Mouse (Mus musculus) C2C12 (cell line): Measurements from ENCODE around the gene Camkk1. TPM values are rescaled to one million over a fixed set of nuclear protein-coding genes. Genes with fewer than 3 reads are reported as not detected.

Experiments used
- H3K27me3 ChIP-seq: one replicate; pipeline ENCODE4 v1.6.1; 2011; ENCODE audit not compliant: control insufficient read depth, insufficient read depth, insufficient read length
- H3K36me3 ChIP-seq: one replicate; pipeline ENCODE4 v1.6.1; 2011; ENCODE audit not compliant: control insufficient read depth, insufficient read depth
- H3K4me3 ChIP-seq: one replicate; pipeline ENCODE4 v1.5.1; 2011; ENCODE audit warnings: mild to moderate bottlenecking, control low read depth; ENCODE audit not compliant: poor library complexity, insufficient read depth, severe bottlenecking
- H3K79me2 ChIP-seq: one replicate; pipeline ENCODE4 v1.6.1; 2011; ENCODE audit not compliant: control insufficient read depth, insufficient read depth
- H3K79me3 ChIP-seq: one replicate; pipeline ENCODE4 v1.6.1; 2011; ENCODE audit warnings: low read depth, control low read depth
- H3ac ChIP-seq: one replicate; pipeline ENCODE3; 2011; ENCODE audit warnings: low read depth; ENCODE audit not compliant: control insufficient read depth, insufficient read length
- CEBPB ChIP-seq: IDR thresholded peaks from one replicate; pipeline ENCODE4 v1.6.1; 2011; ENCODE audit warnings: low read depth, mild to moderate bottlenecking, control low read depth, moderate library complexity
- CTCF ChIP-seq: IDR thresholded peaks from one replicate; pipeline ENCODE4 v1.5.1; 2011; ENCODE audit not compliant: control insufficient read depth, insufficient read depth, insufficient read length
- FOSL1 ChIP-seq: IDR thresholded peaks from one replicate; pipeline ENCODE4 v1.8.0; 2011; ENCODE audit warnings: mild to moderate bottlenecking, low read length; ENCODE audit not compliant: poor library complexity, insufficient read depth, severe bottlenecking
- MAX ChIP-seq: IDR thresholded peaks from one replicate; pipeline ENCODE4 v1.6.1; 2011; ENCODE audit warnings: mild to moderate bottlenecking, control low read depth
- MYOD1 ChIP-seq: IDR thresholded peaks from one replicate; pipeline ENCODE4 v1.6.1; 2011; ENCODE audit warnings: low read depth; ENCODE audit not compliant: control insufficient read depth, insufficient read length
- MYOG ChIP-seq: IDR thresholded peaks from one replicate; pipeline ENCODE4 v1.6.1; 2011; ENCODE audit not compliant: control insufficient read depth, insufficient read length; ENCODE audit errors: extremely low read depth
- USF1 ChIP-seq: IDR thresholded peaks from one replicate; pipeline ENCODE4 v1.6.1; 2011; ENCODE audit warnings: low read depth, mild to moderate bottlenecking, control low read depth, moderate library complexity
- polyA plus RNA-seq: library from polyadenylated mRNA; unstranded; fragments of >200 nt; fragmentation: generic; extraction: Trizol; gene quantifications from one replicate; pipeline ENCODE4 v1.2.1, GENCODE M21; 2012; ENCODE audit warnings: missing spikeins

Camkk1 gene
- polyA plus RNA-seq, 1 experiment = 7.7 TPM

DNA sequence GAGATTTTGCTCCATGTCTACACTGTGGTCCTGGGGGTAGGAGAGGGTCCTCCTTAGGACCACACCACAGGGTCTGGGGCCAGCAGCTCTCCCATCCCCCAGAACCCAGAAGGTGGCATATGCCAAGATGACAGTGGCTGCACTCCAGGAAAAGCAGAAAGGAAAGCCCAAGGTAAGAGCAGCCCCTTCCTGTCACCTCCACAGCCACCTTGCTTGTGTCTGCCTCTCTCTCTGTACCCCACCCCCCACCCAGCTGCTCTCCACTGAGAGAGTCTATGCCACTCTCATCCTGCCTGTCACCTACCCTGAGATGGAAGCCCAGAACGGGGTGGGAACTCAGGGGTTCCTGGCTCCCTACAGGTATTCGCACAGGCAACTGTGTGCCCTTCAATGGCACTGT lies 10.0 kb upstream of the Camkk1 start:
- H3ac ChIP-seq = no peak overlapping the region
- H3K79me2 ChIP-seq = no peaks in the 10 kb centered on the region
- no peaks in the 10 kb centered on the region for H3K79me3 ChIP-seq
- peaks cover 4% of the 10 kb centered on the region for H3K27me3 ChIP-seq
- H3K4me3 ChIP-seq = no peak overlapping the region
- no peaks in the 10 kb centered on the region for H3K36me3 ChIP-seq
- no peak for TF ChIP-seq USF1
- no peak for TF ChIP-seq MYOG
- no peak for TF ChIP-seq MAX
- TF ChIP-seq FOSL1 = no peak
- no peak for TF ChIP-seq MYOD1

DNA sequence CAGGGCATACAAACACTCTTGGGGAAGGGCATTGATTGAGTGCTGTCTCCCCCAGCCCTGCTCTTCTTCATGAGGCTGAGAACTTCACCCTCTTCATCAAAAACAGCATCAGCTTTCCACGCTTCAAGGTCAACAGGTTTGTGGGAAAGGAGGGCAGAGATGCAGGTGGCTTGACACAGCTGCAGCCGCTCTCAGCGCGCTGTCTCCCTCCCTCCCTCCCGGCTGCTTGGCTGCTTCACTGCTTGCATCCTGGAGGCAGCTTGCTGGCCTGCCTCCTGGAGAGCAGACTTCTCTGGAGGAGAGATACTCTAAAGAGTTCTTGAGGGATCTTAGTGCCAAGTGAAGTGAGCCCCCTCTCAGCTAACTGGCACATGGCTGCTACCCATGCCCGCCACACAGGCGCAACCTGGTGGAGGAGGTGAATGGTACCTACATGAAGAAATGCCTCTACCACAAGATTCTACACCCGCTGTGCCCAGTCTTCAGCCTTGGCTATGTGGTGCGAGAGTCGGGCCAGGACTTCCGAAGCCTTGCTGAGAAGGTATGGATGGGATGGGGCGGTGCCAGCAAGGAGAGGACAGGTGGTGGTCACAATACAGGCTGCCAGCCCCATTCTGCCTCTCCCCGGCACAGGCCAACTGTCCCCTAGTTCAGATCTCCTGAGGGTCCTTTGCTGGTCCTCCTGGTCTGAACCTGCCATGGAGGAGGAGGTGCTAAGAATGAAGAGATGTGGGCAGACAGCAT lies 9.1 kb upstream of the Camkk1 start:
- Histone ChIP-seq H3K79me3 (no peaks in the 10 kb centered on the region), H3ac (no peak overlapping the region), H3K36me3 (no peaks in the 10 kb centered on the region), H3K4me3 (no peak overlapping the region), H3K27me3 (peaks cover 4% of the 10 kb centered on the region), H3K79me2 (no peaks in the 10 kb centered on the region)
- TF ChIP-seq MYOG (no peak), MYOD1 (no peak), CTCF (no peak), USF1 (no peak), MAX (no peak)

DNA sequence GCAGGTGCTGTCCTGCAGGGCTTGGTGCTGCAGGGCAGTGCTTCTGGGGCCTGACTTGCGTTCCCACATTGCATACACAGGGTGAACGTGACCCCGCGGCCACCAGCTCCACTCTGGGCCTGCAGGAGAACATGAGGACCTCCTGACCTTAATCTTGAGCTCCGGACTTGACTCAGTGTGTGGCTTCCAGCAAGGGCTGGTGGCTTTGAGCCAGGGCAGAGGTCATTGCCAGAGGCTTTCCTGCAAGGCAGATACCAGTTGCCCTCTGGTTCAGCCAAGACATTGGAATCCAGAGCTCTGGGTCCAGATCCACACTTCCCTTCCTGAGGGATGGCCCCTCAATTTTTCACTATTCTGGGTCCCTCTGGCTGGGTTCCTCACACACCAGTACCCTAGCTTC lies 4.8 kb upstream of the Camkk1 start:
- no peak for TF ChIP-seq MYOG
- TF ChIP-seq CTCF = no peak
- TF ChIP-seq MAX = no peak
- TF ChIP-seq FOSL1 = no peak
- no peak for TF ChIP-seq MYOD1
- no peak for TF ChIP-seq CEBPB
- no peak for TF ChIP-seq USF1
- H3ac ChIP-seq = no peak overlapping the region

DNA sequence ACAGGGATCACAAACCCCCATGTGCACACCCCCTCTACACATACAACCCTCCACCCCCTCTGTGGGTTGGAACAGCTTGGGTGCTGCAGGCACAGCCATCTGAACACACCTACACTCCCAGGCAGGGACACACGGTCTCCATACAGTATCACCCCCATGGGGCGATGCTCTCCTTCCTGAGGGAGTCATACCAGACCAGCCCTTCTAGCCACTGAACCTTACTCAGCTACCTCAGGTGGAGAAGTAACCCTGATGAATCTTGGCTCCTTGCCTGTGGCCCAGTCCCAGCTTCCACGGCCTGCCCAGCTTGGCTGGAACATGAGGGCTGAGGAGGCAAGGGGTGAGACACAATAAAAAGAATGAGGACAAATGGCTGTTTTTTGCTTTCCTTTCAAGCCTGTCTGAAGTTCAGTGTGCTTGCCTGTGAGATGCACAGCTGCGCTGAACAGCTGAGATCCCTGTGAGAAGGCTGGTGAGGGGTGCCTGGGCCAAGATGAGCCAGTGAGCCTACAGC lies 3.9 kb upstream of the Camkk1 start:
- Histone ChIP-seq H3K27me3 (peaks cover 2% of the 10 kb centered on the region), H3K79me3 (no peaks in the 10 kb centered on the region), H3K36me3 (no peaks in the 10 kb centered on the region), H3K79me2 (peaks cover 5% of the 10 kb centered on the region), H3ac (no peak overlapping the region), H3K4me3 (no peak overlapping the region)
- TF ChIP-seq CEBPB (no peak), USF1 (no peak), MYOD1 (no peak), CTCF (no peak), MAX (no peak), FOSL1 (no peak), MYOG (no peak)

More for the DNA sequence above, 4.8 kb upstream of the Camkk1 start:
- no peaks in the 10 kb centered on the region for H3K79me2 ChIP-seq
- no peaks in the 10 kb centered on the region for H3K79me3 ChIP-seq
- no peak overlapping the region for H3K4me3 ChIP-seq
- H3K36me3 ChIP-seq = no peaks in the 10 kb centered on the region
- H3K27me3 ChIP-seq = peaks cover 4% of the 10 kb centered on the region

DNA sequence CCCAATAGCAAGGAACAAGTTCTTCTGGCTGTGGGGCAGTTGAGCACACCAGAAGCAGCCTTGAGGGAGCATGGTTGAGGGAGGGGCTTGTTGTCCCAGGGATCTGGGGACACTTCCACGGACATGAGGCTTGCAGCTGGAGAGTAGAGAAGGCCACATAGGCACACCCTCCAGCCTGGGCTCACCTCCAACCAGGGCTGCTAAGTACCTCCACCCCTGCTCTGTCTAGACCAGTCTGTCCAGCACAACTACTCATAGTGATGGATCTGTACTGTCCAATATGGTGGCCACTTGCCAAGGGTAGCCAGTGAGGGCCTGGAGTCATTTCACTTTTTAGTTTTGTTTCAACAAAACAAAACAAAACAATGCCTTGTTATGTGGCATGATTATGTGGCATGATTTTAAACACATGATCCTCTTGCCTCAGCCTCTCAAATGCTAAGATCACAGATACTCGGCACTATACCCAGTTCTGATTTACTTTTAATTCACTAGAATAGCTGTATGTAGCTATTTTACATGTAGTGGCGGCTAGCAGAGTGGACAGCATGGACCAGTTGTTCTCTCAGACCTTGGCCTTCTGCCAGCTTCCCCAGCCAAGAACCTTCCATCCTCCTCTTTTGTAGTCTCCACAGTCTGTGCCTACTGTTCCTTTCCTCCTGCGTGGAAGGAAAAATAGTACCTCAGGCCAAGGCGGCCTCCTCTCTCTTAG lies 3.3 kb upstream of the Camkk1 start:
- H3K79me2 ChIP-seq = peaks cover 5% of the 10 kb centered on the region
- no peaks in the 10 kb centered on the region for H3K36me3 ChIP-seq
- no peaks in the 10 kb centered on the region for H3K79me3 ChIP-seq
- H3K27me3 ChIP-seq = no peaks in the 10 kb centered on the region
- TF ChIP-seq MAX = no peak
- no peak for TF ChIP-seq CTCF
- no peak for TF ChIP-seq MYOD1
- H3ac ChIP-seq = no peak overlapping the region
- H3K4me3 ChIP-seq = no peak overlapping the region

DNA sequence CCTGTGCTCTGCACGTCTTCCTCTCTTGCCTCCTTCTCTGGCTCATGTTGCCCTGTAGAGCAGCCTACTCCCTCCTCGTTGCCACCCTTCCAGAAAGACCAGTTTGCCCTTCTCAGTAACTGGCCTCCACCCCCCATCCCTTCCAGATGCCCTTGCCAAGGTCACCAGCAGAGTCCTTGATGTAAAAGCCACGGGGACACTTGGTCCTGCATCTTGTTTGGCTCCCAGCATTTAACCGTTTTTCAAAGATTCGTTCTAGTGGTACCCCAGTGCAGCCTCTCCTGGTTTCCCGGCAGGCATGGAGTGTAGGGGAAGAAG lies 2.7 kb upstream of the Camkk1 start:
- Histone ChIP-seq H3K36me3 (no peaks in the 10 kb centered on the region), H3ac (no peak overlapping the region), H3K79me3 (no peaks in the 10 kb centered on the region), H3K27me3 (no peaks in the 10 kb centered on the region), H3K4me3 (no peak overlapping the region), H3K79me2 (peaks cover 8% of the 10 kb centered on the region)
- TF ChIP-seq MAX (no peak), FOSL1 (no peak), USF1 (no peak), MYOG (no peak), CTCF (no peak), MYOD1 (no peak), CEBPB (no peak)
